Mouse (Mus musculus) heart, adult 2 months (tissue): Measurements from ENCODE around the gene Il17d.

Experiments used
- CTCF ChIP-seq: fragments of 200-600 bp; IDR thresholded peaks from 2 replicates; pipeline ENCODE4 v1.8.1; 2022; ENCODE audit warnings: antibody characterized with exemption, mild to moderate bottlenecking, moderate library complexity
- EP300 ChIP-seq: fragments of 200-500 bp; IDR thresholded peaks from 2 replicates; pipeline ENCODE4 v1.6.1; 2011; ENCODE audit warnings: low read depth, low read length, control low read depth; ENCODE audit not compliant: insufficient read depth
- POLR2A ChIP-seq: fragments of 200-500 bp; IDR thresholded peaks from 2 replicates; pipeline ENCODE4 v1.6.1; 2011; ENCODE audit warnings: mild to moderate bottlenecking, low read depth, low read length, control low read depth; ENCODE audit not compliant: insufficient read depth

DNA sequence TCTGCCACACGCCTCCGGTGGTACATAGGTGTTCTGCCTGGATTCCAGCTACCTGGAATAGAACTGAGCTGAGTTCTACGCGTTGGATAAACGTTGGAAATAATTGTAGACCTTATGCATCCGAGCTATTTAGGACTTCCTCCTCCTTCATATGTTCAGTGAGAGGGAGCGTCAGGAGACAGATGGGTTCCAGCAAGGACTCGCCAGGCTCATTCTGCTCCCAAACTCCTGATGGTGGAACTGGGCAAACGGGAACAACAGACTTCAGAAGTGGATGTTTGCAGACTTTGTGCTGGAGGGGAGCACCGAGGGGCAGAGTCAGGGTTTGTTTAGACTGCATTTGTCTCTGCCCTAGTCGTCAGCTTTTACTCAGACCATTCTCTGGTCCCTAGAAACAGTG is 16.1 kb downstream of the Il17d start:
- TF ChIP-seq POLR2A (no peak), CTCF (no peak), EP300 (no peak)
